Mouse (Mus musculus) lung, postnatal 0 days (tissue): Measurements from ENCODE around the gene Ankrd44.

Source experiments
- CTCF ChIP-seq: IDR thresholded peaks from 2 replicates; pipeline ENCODE4 v1.5.1; 2016; ENCODE audit warnings: antibody characterized with exemption, mild to moderate bottlenecking
- EP300 ChIP-seq: IDR thresholded peaks from 2 replicates; pipeline ENCODE4 v1.6.1; 2016; ENCODE audit warnings: antibody characterized with exemption, mild to moderate bottlenecking, control low read depth

GRCm38 (mm10) chr1:54877423-54878073, 48.6 kb downstream of the Ankrd44 start:
- no peak for TF ChIP-seq EP300
- TF ChIP-seq CTCF, result no peak
